Mouse (Mus musculus) liver, embryonic 14.5 days (tissue): ENCODE measurements at regions not wholly inside any gene's neighbourhood (a gene's known extent, or its start where the extent isn't known, plus 50 kb on each side); places are given as distances from the start of the nearest gene placed in this dataset.

Experiments used
- CTCF ChIP-seq: IDR thresholded peaks from 2 replicates; pipeline ENCODE4 v1.5.1; 2016; ENCODE audit warnings: antibody characterized with exemption, low read depth, control low read depth
- EP300 ChIP-seq: IDR thresholded peaks from 2 replicates; pipeline ENCODE4 v1.6.1; 2016; ENCODE audit warnings: antibody characterized with exemption, low read depth

DNA sequence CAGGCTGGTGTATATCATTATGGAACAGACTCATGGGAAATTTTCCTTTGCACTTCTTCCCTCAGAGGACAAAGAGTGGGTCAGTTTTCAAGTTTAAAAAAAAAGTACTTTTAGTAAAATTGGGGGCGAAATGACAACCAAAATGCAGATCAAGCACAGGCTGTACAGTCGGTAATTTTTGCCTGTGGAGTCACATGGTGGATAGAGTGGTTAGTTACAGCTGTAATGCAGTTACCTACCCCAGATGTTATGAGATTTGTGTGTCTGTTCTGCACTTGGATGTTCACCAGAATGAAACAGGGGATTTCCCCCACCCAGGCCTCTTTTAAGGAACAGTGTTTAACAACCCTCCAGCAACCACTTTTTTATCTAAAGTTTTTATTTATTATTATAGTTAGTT lies 148.3 kb upstream of the Ferd3l start:
- TF ChIP-seq EP300, result no peak
- TF ChIP-seq CTCF, result no peak
